Mouse (Mus musculus) spleen, adult 2 months (tissue): ENCODE data around the gene Sept7. TPM values are rescaled to one million over a fixed set of nuclear protein-coding genes. Genes with fewer than 3 reads are reported as not detected.

Source experiments
- DNase-seq, 2 experiments: peaks; one replicate each; pipeline versions ENCODE4 v3.0.0 to v3.0.0-alpha.2; 2012 to 2021; ENCODE audit warnings: low spot score in 2 of 2, low read depth in 1 of 2
- H3K27ac ChIP-seq: fragments of 200-500 bp; 2 replicates; pipeline ENCODE4 v1.5.1; 2012; ENCODE audit warnings: low read length, inconsistent platforms; ENCODE audit not compliant: insufficient read depth
- H3K27me3 ChIP-seq: fragments of 200-500 bp; 2 replicates; pipeline ENCODE4 v1.6.1; 2012; ENCODE audit warnings: mild to moderate bottlenecking, moderate library complexity, low read length, inconsistent platforms; ENCODE audit not compliant: control insufficient read depth, insufficient read depth
- H3K36me3 ChIP-seq: fragments of 200-500 bp; 2 replicates; pipeline ENCODE4 v1.6.1; 2012; ENCODE audit warnings: mild to moderate bottlenecking, low read length, inconsistent platforms; ENCODE audit not compliant: control insufficient read depth, insufficient read depth
- H3K4me1 ChIP-seq: fragments of 200-500 bp; 2 replicates; pipeline ENCODE4 v1.6.1; 2011; ENCODE audit warnings: inconsistent platforms; ENCODE audit not compliant: control insufficient read depth, insufficient read depth, insufficient read length
- H3K4me3 ChIP-seq: fragments of 200-500 bp; 2 replicates; pipeline ENCODE4 v1.5.1; 2011; ENCODE audit warnings: mild to moderate bottlenecking, inconsistent platforms; ENCODE audit not compliant: insufficient read depth, insufficient read length; ENCODE audit errors: extremely low read depth
- CTCF ChIP-seq: fragments of 200-500 bp; IDR thresholded peaks from 2 replicates; pipeline ENCODE4 v1.5.1; 2011; ENCODE audit warnings: mild to moderate bottlenecking, inconsistent platforms; ENCODE audit not compliant: insufficient read depth, insufficient read length, insufficient replicate concordance; ENCODE audit errors: extremely low read depth
- POLR2A ChIP-seq: fragments of 200-500 bp; IDR thresholded peaks from 2 replicates; pipeline ENCODE4 v1.6.1; 2011; ENCODE audit warnings: low read depth, low read length, inconsistent platforms
- WGBS: fragments of 180-500 bp; shearing (Covaris S2); methylation state at CpG from one replicate; pipeline ENCODE4 v1.1.7; 2018; 5-methylcytosine and 5-hydroxymethylcytosine counted together
- polyA plus RNA-seq: library from polyadenylated mRNA; depleted of rRNA; stranded (reverse); fragments of >200 nt; gene quantifications from 2 replicates; pipeline ENCODE4 v1.2.3, GENCODE M21; 2012; rRNA removed

The Sept7 gene
- 4.3 and 5.1 TPM in 2 replicates for polyA plus RNA-seq

DNA sequence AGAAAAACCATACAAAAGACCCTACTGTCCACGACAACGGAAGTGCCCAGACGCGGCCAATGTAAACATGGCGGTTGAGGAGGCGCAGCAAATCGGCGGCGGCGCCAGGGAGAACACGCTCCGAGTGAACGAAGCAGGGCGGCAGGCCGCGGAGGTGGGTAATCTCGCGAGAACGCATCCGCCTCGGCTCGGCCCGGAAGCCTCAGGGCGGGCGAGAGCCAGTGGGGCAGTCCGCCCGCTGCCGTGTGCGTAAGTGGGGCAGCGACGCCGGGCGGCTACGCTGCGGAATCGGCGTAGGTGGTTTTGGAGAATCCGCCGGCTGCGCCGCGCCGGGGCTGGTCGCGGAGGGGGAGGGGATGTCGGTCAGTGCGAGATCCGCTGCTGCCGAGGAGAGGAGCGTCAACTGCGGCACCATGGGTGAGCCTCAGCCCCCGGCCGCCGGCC is at the start of gene Sept7:
Sept7 (plus strand) TSS at position 157 of the 444 bp plus-strand sequence.
- Histone ChIP-seq H3K36me3 (no peaks in the 10 kb centered on the region), H3K4me3 (peak within 1 kb of the TSS; percentile 77), H3K4me1 (0 out of 2 replicates have a peak, but pooled peaks cover 2% of the 10 kb centered on the region), H3K27ac (peak within 1 kb of the TSS; percentile 98), H3K27me3 (no peaks in the 10 kb centered on the region)
- WGBS = under 1% methylated on average over 54 of the region's 54 CpGs
- TF ChIP-seq CTCF (no peak), POLR2A (peak; percentile 85)
- peak; percentile 96 to 98 for DNase-seq

DNA sequence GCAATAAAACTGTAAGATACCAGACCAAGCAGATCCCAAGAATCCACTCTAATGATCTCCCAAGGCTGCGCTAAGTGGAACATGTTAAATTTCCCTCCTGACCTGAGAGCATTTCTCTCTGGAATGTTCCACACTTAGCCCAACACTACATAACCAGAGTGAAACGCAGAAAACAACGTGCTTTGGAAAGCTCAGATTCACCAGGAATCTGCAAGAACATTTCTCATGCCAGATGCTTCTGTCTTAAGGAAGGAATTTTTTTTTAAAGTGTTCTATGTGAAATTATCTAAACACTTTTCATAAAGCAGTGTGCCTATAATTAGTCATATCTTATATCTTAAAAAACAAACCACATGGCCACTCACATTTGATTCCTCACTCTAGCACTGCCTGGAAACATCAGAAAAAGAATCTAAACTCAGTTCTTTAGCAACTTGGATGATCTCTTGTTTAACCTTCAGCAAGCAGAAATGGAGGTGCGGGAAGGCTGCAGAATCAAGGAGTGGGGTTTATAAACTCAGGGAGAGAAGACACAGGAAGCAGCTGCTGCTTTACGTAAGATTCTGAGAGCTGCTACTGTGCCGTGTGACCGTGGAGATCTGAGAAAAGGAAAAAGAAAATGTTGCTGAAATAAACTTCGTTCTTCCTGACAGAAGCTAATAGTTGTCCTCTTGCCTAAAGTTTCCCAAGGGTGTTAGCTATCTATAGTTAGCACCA is 44.0 kb upstream of the Sept7 start:
- Histone ChIP-seq H3K27ac (no peak overlapping the region), H3K4me3 (no peak overlapping the region), H3K27me3 (no peaks in the 10 kb centered on the region), H3K36me3 (no peaks in the 10 kb centered on the region), H3K4me1 (no peaks in the 10 kb centered on the region)
- 44% methylated on average over 8 of the region's 8 CpGs for WGBS
- no peak for TF ChIP-seq POLR2A
- TF ChIP-seq CTCF = no peak
- DNase-seq = no peak

DNA sequence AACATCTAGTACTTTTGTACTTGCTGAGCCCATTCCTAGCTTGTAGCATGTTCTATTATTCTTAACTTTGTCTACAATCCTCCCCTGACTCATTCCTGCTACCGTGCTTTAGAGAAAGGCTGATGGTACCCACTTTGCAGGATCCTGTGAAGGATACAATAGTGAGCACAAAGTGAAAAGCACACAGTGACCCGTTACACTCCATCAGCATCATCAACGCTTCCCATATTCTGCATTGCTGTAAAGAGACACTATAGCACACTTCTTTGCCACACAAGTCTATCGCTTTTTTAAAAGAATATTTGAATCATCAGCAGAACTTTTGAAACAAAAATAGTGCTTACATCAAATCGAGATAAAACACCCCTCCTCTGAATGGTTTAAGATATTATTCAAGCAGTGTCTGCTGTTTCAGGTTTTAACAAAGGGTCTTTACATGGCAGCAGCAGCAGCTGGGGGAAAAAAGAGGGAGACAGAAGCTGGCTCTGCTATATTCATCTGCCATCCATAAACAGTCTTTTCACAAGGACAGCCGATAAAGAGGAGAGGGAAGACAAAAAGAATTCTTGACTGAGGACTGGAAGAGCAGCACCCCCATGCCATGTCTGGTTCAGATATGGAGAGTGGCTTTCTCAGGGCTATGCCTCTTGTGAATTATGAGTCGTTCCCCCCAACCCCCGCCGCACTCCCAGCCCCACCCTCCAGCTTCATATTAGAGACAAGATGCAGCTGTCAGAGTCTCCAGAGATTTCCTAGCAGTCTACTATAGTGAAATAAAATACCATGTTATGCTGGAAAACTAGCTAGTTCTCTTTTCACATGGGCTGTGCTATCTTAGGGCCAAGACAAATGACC is 39.7 kb upstream of the Sept7 start:
- no peak for DNase-seq
- Histone ChIP-seq H3K27ac (no peak overlapping the region), H3K4me1 (no peaks in the 10 kb centered on the region), H3K4me3 (no peak overlapping the region), H3K36me3 (no peaks in the 10 kb centered on the region), H3K27me3 (no peaks in the 10 kb centered on the region)
- 79% methylated on average over 9 of the region's 9 CpGs for WGBS
- no peak for TF ChIP-seq POLR2A
- TF ChIP-seq CTCF = no peak

DNA sequence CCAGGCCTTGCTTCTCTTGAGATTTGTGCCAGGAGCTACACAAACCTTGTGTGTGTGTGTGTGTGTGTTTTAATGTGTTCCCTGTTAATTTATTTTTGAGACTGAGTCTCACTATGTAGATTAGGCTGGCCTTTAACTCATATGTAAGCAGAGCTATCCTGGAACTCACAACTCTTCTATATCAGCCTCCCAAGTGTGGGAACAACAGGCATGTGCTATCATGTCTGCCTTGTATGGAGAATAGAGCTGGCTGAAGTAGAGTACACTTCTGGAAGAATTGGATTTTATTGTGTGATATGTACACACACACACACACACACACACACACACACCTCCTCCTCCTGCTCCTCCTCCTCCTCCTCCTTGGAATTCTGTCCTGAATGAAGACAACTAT is 39.1 kb upstream of the Sept7 start:
- no peaks in the 10 kb centered on the region for H3K27me3 ChIP-seq
- DNase-seq = no peak
- no peak overlapping the region for H3K4me3 ChIP-seq
- no peaks in the 10 kb centered on the region for H3K4me1 ChIP-seq
- no peaks in the 10 kb centered on the region for H3K36me3 ChIP-seq
- no peak for TF ChIP-seq CTCF
- no peak for TF ChIP-seq POLR2A
- H3K27ac ChIP-seq = no peak overlapping the region

DNA sequence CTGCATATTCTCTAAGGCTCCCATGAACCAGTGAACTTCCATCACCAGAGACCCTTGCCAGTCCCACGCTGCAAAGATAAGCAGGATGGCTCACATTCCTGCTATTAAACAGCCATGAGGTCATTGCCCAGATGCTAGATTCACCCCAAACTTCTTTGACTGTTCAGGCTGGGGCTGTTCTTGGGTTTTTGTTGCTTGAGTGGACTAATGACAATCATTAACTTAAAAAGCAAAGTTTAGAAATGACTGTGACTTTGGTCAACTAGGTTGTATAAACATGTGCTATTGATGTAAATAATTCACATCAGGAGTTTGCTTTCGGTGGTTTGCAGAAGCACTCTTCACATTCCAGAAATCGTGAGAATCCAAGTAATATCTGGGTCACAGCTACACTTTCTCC is 36.8 kb upstream of the Sept7 start:
- no peak for DNase-seq
- H3K27ac ChIP-seq = no peak overlapping the region

DNA sequence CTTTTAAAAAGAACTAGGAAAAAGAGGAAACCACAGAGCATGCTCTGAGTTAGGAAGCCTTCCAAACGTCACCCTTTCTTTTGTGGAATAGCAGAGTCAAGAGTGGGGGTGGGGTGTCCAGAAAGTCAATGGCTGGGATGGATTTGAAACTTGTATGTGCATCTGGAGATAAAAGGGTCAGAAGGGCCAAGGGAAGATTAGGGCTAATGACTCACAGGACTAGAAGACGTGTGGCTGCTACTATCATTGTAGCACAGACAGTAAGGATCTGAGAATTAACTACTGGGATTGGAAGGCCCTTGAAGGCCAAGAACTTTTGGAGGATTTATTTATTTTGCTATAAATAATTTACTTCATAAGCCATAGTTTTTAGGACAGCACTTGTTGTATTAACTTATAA is 36.0 kb upstream of the Sept7 start:
- no peak for DNase-seq
- H3K27ac ChIP-seq = no peak overlapping the region
- H3K27me3 ChIP-seq = no peaks in the 10 kb centered on the region

More for the DNA sequence above, 36.8 kb upstream of the Sept7 start:
- Histone ChIP-seq H3K27me3 (no peaks in the 10 kb centered on the region), H3K4me3 (no peak overlapping the region), H3K36me3 (no peaks in the 10 kb centered on the region), H3K4me1 (no peaks in the 10 kb centered on the region)
- TF ChIP-seq POLR2A = no peak
- TF ChIP-seq CTCF = no peak
- 84% methylated on average over 3 of the region's 3 CpGs for WGBS

More for the DNA sequence above, 36.0 kb upstream of the Sept7 start:
- H3K4me3 ChIP-seq = no peak overlapping the region
- 68% methylated on average over 2 of the region's 2 CpGs for WGBS
- no peaks in the 10 kb centered on the region for H3K4me1 ChIP-seq
- no peaks in the 10 kb centered on the region for H3K36me3 ChIP-seq
- TF ChIP-seq POLR2A (no peak), CTCF (no peak)
